Comparison of ENCODE assay signal across 17 mouse cellular contexts in the genomic region with DNA sequence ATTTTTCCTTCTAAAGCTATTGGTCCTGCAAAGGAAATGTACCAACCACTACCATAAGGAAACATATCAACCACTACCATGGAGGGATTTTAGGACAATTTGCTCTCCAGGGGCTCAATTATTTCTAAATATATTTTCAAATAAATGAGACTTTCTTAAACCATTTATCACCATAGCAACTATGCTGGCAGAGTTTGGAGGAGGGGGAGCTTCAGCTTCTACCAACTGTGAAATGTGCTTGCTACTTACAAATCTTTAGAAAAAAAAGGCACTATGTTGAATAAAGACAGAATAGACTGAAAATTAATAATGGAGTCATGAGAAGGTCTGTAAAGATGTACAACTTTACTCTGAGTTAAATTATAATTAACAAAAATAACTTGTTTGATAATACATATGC.
"Had no signal": no experiment of that assay in that cellular context is flagged by ENCODE, and none has a peak within 500 bp of the region (broad histone marks: within the 10 kb centered on the region; RNA-seq: fewer than 3 reads in every experiment).

No protein-coding gene starts in this region.

- H3K9ac ChIP-seq: kidney, embryonic 15.5 days; liver, embryonic 15.5 days; neural tube, embryonic 13.5 days had no signal

- ATAC-seq: intestine, embryonic 16.5 days; lung, postnatal 0 days had no signal

- H3K36me3 ChIP-seq: kidney, embryonic 15.5 days; limb, embryonic 10.5 days; liver, embryonic 15.5 days; neural tube, embryonic 13.5 days had no signal

- H3K27ac ChIP-seq: kidney, embryonic 15.5 days; left cerebral cortex, adult 2 months; limb, embryonic 10.5 days; liver, embryonic 15.5 days; neural tube, embryonic 13.5 days had no signal

- DNase-seq: kidney, adult 2 months; kidney, postnatal 14 days; lung, adult 2 months; lung, postnatal 36 days; retina, postnatal 1 day; right cerebral cortex, postnatal 4 days; spleen, adult 18-20 months; thymus, adult 2 months; thymus, postnatal 25 days had no signal

- H3K4me1 ChIP-seq: kidney, embryonic 15.5 days; limb, embryonic 10.5 days; liver, embryonic 15.5 days; neural tube, embryonic 13.5 days had no signal

- H3K4me2 ChIP-seq: kidney, embryonic 15.5 days; liver, embryonic 11.5 days; liver, embryonic 15.5 days; neural tube, embryonic 13.5 days had no signal

- H3K9me3 ChIP-seq: kidney, embryonic 15.5 days; limb, embryonic 10.5 days; liver, embryonic 15.5 days; neural tube, embryonic 13.5 days had no signal

- H3K27me3 ChIP-seq: kidney, embryonic 15.5 days; liver, embryonic 15.5 days; neural tube, embryonic 13.5 days had no signal

- H3K4me3 ChIP-seq: kidney, embryonic 15.5 days; left cerebral cortex, adult 2 months; limb, embryonic 10.5 days; liver, embryonic 15.5 days; neural tube, embryonic 13.5 days had no signal
